Mouse (Mus musculus): ENCODE measurements around the gene Sirt2. TPM values are rescaled to one million over a fixed set of nuclear protein-coding genes. Genes with fewer than 3 reads are reported as not detected.

Sirt2 gene
- polyA plus RNA-seq, 1 experiment: 102 TPM

DNA sequence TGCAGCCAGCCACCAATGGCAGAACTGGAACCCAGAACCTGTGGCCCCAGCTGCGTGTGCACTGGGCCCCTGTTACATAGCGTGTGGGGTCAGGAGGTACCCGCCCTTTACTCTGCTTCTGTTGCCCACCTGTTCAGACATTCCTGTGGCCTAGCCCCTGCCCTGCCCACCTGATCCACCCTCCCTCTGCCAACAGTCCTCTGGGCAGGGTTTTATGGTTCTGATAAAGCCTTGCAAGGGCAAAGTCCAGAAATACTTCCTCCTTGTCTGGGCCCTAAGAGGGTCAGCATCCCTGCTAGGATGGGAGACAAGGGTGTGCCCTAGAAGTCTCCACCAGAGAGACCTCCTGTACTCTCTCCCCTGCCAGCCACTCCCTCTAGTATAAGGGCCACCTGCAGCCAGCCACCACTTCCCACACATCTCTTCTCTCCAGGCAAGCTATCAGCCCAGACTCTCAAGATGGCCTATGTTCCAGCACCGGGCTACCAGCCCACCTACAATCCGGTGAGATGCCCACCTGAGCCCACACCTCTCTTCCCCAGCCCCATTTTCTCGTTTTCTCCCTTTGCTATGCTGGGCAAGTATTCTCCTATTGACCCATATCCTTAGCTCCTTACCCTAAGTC is 67.3 kb downstream of the Sirt2 start, which contains the start of gene Lgals4:
Lgals4 (plus strand) TSS at position 132 of the 625 bp plus-strand sequence.
- Histone ChIP-seq H3K4me1 (ENCODE audit: control insufficient read depth, insufficient read depth, low read length) (peaks cover 2% of the 10 kb centered on the region; the same call in 1 of the 2 replicates), H3K4me3 (replicated peaks; ENCODE audit: extremely low read depth, low read depth, low read length) (no peak within 1 kb of the TSS)
- no peak for DNase-seq
- TF ChIP-seq CTCF (IDR thresholded peaks at IDR 0.05; ENCODE audit: insufficient read depth, low read length) (no peak), POLR2A (IDR thresholded peaks at IDR 0.05; ENCODE audit: borderline replicate concordance, extremely low read depth, low read depth, low read length) (no peak)
- WGBS: 82% methylated on average over 6 of the region's 6 CpGs

GRCm38 (mm10) chr7:28836936-28837335 is 70.4 kb downstream of the Sirt2 start:
- H3K4me1 ChIP-seq (ENCODE audit: control insufficient read depth, insufficient read depth, low read length): peaks cover 2% of the 10 kb centered on the region; the same call in 1 of the 2 replicates
- H3K4me3 ChIP-seq (replicated peaks; ENCODE audit: extremely low read depth, low read depth, low read length): no peak overlapping the region
- TF ChIP-seq POLR2A (IDR thresholded peaks at IDR 0.05; ENCODE audit: borderline replicate concordance, extremely low read depth, low read depth, low read length): no peak
- TF ChIP-seq CTCF (IDR thresholded peaks at IDR 0.05; ENCODE audit: insufficient read depth, low read length): no peak
- no peak for DNase-seq
- WGBS: 82% methylated on average over 5 of the region's 5 CpGs

Other genes with a start within 250 kb of the Sirt2 start
- gene Ifnl3, start 243.9 kb upstream of the Sirt2 start, polyA plus RNA-seq (2012; rRNA removed): not detected in 2 replicates
- gene Sycn, start 225.8 kb upstream of the Sirt2 start, polyA plus RNA-seq (2012; rRNA removed): 27.0 TPM in 1 of 2 replicates, not detected in the other
- 0.53 and 27.0 TPM in 2 replicates for gene Nccrp1, start 219.5 kb upstream of the Sirt2 start, polyA plus RNA-seq (2012; rRNA removed)
- gene Samd4b, start 168.6 kb upstream of the Sirt2 start, polyA plus RNA-seq (2012; rRNA removed): 93.9 and 112 TPM in 2 replicates
- gene Pak4, start 168.6 kb upstream of the Sirt2 start, polyA plus RNA-seq (2012; rRNA removed): 66.7 and 76.0 TPM in 2 replicates
- 0.41 and 16.5 TPM in 2 replicates for gene Acp7, start 135.4 kb upstream of the Sirt2 start, polyA plus RNA-seq (2012; rRNA removed)
- 3.7 and 3.8 TPM in 2 replicates for gene Fbxo27, start 73.9 kb upstream of the Sirt2 start, polyA plus RNA-seq (2012; rRNA removed)
- 6.1 and 7.0 TPM in 2 replicates for gene Fbxo17, start 49.9 kb upstream of the Sirt2 start, polyA plus RNA-seq (2012; rRNA removed)
- 45.9 and 57.2 TPM in 2 replicates for gene Mrps12, start 24.9 kb upstream of the Sirt2 start, polyA plus RNA-seq (2012; rRNA removed)
- 13.6 and 15.8 TPM in 2 replicates for gene Sars2, start 24.7 kb upstream of the Sirt2 start, polyA plus RNA-seq (2012; rRNA removed)
- not detected in 2 replicates for gene Ccer2, start 10.6 kb upstream of the Sirt2 start, polyA plus RNA-seq (2012; rRNA removed)
- gene Nfkbib, start 777 bp downstream of the Sirt2 start, polyA plus RNA-seq (2012; rRNA removed): 48.5 and 49.2 TPM in 2 replicates
- gene Rinl, start 22.2 kb downstream of the Sirt2 start, polyA plus RNA-seq (2012; rRNA removed): 11.2 and 14.5 TPM in 2 replicates
- 166 and 244 TPM in 2 replicates for gene Hnrnpl, start 41.8 kb downstream of the Sirt2 start, polyA plus RNA-seq (2012; rRNA removed)
- gene Ech1, start 58.5 kb downstream of the Sirt2 start, polyA plus RNA-seq (2012; rRNA removed): 201 and 250 TPM in 2 replicates
- gene Lgals4, start 67.1 kb downstream of the Sirt2 start, polyA plus RNA-seq (2012; rRNA removed): 19.0 and 25.5 TPM in 2 replicates
- 2.2 and 314 TPM in 2 replicates for gene Lgals7, start 97.1 kb downstream of the Sirt2 start, polyA plus RNA-seq (2012; rRNA removed)
- gene Capn12, start 114.7 kb downstream of the Sirt2 start, polyA plus RNA-seq (2012; rRNA removed): 0.05 and 1.3 TPM in 2 replicates
- 314 and 324 TPM in 2 replicates for gene Actn4, start 195.6 kb downstream of the Sirt2 start, polyA plus RNA-seq (2012; rRNA removed)
- gene Eif3k, start 215.1 kb downstream of the Sirt2 start, polyA plus RNA-seq (2012; rRNA removed): 175 and 234 TPM in 2 replicates
- 16.7 and 17.0 TPM in 2 replicates for gene Map4k1, start 215.3 kb downstream of the Sirt2 start, polyA plus RNA-seq (2012; rRNA removed)